Mouse (Mus musculus): ENCODE data around the gene Egfl8. TPM values are rescaled to one million over a fixed set of nuclear protein-coding genes. Genes with fewer than 3 reads are reported as not detected.

Gene Egfl8
- polyA plus RNA-seq, 1 experiment from 2014 or later: 3.4 TPM

DNA sequence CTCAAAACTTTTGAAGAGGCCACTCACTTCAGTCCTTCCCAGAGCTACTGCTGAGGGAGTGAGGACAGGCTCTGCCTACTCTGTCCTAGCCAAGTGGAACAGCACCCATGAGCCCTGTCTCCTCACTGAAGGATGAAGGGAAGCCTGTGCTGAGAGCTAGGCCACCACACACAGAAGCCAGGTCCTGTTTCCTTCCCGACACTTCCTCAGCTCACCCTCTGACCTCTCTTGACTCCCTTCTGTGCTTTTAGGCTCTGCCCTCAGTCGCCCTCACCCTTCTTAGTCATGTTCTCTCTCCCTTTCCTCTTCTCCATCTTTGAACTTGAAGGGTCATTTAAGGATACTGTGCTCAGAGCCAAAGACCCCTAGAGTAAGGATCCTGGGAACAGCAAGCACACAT is 41.5 kb upstream of the Egfl8 start:
- Histone ChIP-seq H3K27ac (no peak overlapping the region), H3K9ac (replicated peaks) (no peak overlapping the region), H3K4me2 (no peak overlapping the region), H3K9me3 (no peaks in the 10 kb centered on the region), H3K27me3 (peaks cover 39% of the 10 kb centered on the region), H3K4me3 (replicated peaks) (no peak overlapping the region), H3K36me3 (peaks cover 32% of the 10 kb centered on the region), H3K4me1 (replicated peaks) (peaks cover 19% of the 10 kb centered on the region)
- no peak for ATAC-seq (ENCODE audit: insufficient number of reproducible peaks, insufficient read depth, low FRiP score, low TSS enrichment, low read depth)
- WGBS: 18% methylated on average over 2 of the region's 2 CpGs

DNA sequence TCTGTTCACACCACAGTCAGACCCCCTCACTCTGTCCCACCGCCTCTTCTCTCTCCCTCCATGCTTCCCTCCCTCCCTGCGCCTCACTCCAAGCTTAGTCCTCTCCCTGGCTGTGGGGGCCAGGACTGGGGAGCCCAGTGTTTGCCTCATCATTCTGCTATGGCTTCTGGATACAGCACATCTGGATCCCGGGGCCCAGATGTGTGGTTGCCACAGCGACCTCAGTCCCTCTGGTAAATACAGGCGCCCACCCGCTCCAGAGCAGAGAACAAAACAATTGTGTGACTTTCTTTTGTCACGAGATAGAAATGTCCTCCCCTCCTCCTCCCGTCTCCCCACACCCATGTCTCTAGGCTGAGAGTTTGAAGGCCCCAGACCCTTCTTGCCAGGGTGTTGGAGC is 40.9 kb upstream of the Egfl8 start:
- no peak overlapping the region for H3K27ac ChIP-seq
- no peak overlapping the region for H3K9ac ChIP-seq (replicated peaks)

DNA sequence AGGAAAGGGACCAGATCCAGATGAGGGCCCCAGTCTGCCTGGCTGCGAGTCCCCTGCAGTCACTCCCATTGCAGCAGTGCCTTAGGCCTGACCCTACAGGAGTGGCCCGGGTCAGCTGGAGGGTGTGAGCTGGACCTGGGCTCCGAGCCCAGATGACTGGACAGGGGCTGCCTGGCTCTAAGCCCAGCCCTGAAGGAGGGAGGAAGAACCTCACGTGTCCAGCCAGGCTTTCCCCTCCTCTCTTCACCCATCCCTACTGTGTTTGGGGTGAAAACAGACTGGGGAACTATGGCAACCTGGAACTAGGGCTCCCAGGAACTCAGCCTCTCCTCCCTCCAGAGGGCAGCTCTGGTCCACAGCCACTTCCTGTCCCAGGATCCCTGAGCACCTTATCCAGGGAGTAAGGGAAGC is 39.8 kb upstream of the Egfl8 start:
- Histone ChIP-seq H3K4me2 (no peak overlapping the region), H3K9ac (replicated peaks) (no peak overlapping the region), H3K36me3 (peaks cover 49% of the 10 kb centered on the region), H3K9me3 (no peaks in the 10 kb centered on the region), H3K4me1 (replicated peaks) (peaks cover 8% of the 10 kb centered on the region), H3K4me3 (replicated peaks) (no peak overlapping the region), H3K27me3 (peaks cover 27% of the 10 kb centered on the region), H3K27ac (0 out of 2 replicates have a peak overlapping the region, but pooled peaks have one; percentile 4)
- 69% methylated on average over 4 of the region's 4 CpGs for WGBS
- no peak for ATAC-seq (ENCODE audit: insufficient number of reproducible peaks, insufficient read depth, low FRiP score, low TSS enrichment, low read depth)

More for the DNA sequence above, 40.9 kb upstream of the Egfl8 start:
- 64% methylated on average over 8 of the region's 8 CpGs for WGBS
- Histone ChIP-seq H3K4me1 (replicated peaks) (peaks cover 19% of the 10 kb centered on the region), H3K4me3 (replicated peaks) (no peak overlapping the region), H3K4me2 (no peak overlapping the region), H3K9me3 (no peaks in the 10 kb centered on the region), H3K27me3 (peaks cover 37% of the 10 kb centered on the region), H3K36me3 (peaks cover 38% of the 10 kb centered on the region)
- ATAC-seq (ENCODE audit: insufficient number of reproducible peaks, insufficient read depth, low FRiP score, low TSS enrichment, low read depth): no peak

DNA sequence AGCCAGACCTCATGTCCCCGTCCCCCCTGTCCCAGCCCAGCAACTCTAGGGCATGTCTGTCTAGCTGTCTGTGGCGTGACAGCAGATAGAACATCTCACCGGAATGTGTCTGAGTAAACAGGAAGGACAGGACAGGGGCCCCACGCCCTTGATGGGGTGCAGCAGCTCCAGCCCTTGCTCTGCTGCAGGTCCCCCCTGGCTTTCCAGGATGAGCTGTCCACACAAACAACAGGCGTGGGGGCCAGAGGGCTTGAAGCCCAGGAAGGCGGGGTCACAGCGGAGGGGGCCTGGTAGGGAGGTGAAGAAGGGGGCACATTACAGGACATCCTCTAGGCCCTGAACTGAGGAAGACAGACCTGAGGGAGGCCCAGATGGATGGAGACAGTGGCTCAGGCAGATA is 39.4 kb upstream of the Egfl8 start:
- ATAC-seq (ENCODE audit: insufficient number of reproducible peaks, insufficient read depth, low FRiP score, low TSS enrichment, low read depth): no peak
- 90% methylated on average over 7 of the region's 7 CpGs for WGBS
- no peaks in the 10 kb centered on the region for H3K9me3 ChIP-seq
- 0 out of 2 replicates have a peak overlapping the region, but pooled peaks have one; percentile 4 for H3K27ac ChIP-seq
- H3K36me3 ChIP-seq: peaks cover 53% of the 10 kb centered on the region
- no peak overlapping the region for H3K4me2 ChIP-seq
- H3K4me3 ChIP-seq (replicated peaks): no peak overlapping the region
- H3K27me3 ChIP-seq: peaks cover 22% of the 10 kb centered on the region
- H3K9ac ChIP-seq (replicated peaks): no peak overlapping the region
- peaks cover 4% of the 10 kb centered on the region for H3K4me1 ChIP-seq (replicated peaks)

DNA sequence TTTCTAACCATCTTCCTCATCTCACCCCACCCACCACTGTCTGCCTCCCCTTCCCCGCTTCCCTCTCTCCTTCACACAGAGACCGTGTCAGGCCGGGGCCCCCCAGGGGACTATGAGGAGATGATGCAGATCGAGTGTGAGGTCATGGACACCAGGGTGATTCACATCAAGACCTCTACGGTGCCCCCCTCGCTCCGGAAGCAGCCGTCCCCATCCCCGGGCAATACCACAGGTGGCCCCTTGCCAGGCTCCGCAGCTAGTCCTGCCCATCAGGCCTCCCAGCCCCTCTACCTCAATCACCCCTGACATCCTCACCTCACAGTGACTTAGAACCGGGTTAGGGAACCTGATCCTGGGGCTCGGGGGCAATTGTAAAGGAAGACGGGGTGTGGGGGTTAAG is 38.6 kb upstream of the Egfl8 start:
- no peak overlapping the region for H3K4me3 ChIP-seq (replicated peaks)
- WGBS: 91% methylated on average over 13 of the region's 13 CpGs

GRCm38 (mm10) chr17:34653746-34654285 is 38.0 kb upstream of the Egfl8 start:
- Histone ChIP-seq H3K4me3 (replicated peaks) (no peak overlapping the region), H3K9me3 (no peaks in the 10 kb centered on the region), H3K4me1 (replicated peaks) (peaks cover 4% of the 10 kb centered on the region), H3K4me2 (no peak overlapping the region), H3K36me3 (peaks cover 67% of the 10 kb centered on the region), H3K9ac (replicated peaks) (no peak overlapping the region), H3K27me3 (peaks cover 9% of the 10 kb centered on the region), H3K27ac (no peak overlapping the region)
- whole genome bisulfite sequencing: 67% methylated on average over 9 of the region's 9 CpGs
- ATAC-seq (ENCODE audit: insufficient number of reproducible peaks, insufficient read depth, low FRiP score, low TSS enrichment, low read depth): no peak

More for the DNA sequence above, 38.6 kb upstream of the Egfl8 start:
- Histone ChIP-seq H3K9ac (replicated peaks) (no peak overlapping the region), H3K4me2 (no peak overlapping the region), H3K4me1 (replicated peaks) (peaks cover 4% of the 10 kb centered on the region), H3K27ac (no peak overlapping the region), H3K36me3 (peaks cover 61% of the 10 kb centered on the region), H3K9me3 (no peaks in the 10 kb centered on the region), H3K27me3 (peaks cover 15% of the 10 kb centered on the region)
- ATAC-seq (ENCODE audit: insufficient number of reproducible peaks, insufficient read depth, low FRiP score, low TSS enrichment, low read depth): no peak

- Histone ChIP-seq H3K9ac (replicated peaks) (no peak overlapping the region), H3K4me3 (replicated peaks) (no peak overlapping the region), H3K4me1 (replicated peaks) (peaks cover 8% of the 10 kb centered on the region), H3K27ac (no peak overlapping the region), H3K4me2 (no peak overlapping the region), H3K9me3 (no peaks in the 10 kb centered on the region), H3K27me3 (peaks cover 2% of the 10 kb centered on the region; the same call in 1 of the 2 replicates), H3K36me3 (peaks cover 70% of the 10 kb centered on the region)
- WGBS: 88% methylated on average over 8 of the region's 8 CpGs
- no peak for ATAC-seq (ENCODE audit: insufficient number of reproducible peaks, insufficient read depth, low FRiP score, low TSS enrichment, low read depth)
Measured at GRCm38 (mm10) chr17:34652985-34653384, 37.2 kb upstream of the Egfl8 start.

DNA sequence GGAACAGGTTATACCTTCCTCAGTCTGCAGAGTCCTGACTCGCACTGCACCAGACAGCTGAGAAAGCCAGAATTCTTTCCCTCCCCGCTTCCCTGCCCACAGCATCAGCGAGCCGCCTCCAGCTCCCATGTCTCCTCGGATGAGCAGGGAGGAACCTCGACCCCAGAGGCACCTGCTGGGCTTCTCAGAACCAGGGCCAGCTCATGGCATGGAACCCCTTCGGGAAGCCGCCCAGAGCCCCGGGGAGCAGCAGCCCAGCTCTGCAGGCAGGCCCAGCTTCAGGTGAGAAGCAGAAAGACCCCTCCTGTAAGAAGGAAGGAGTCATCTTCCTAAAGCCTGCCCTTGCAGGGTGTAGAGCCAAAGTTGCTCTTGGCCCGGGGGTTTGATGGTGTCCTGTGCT is 36.8 kb upstream of the Egfl8 start:
- no peaks in the 10 kb centered on the region; the same call in 1 of the 2 replicates for H3K27me3 ChIP-seq
- ATAC-seq (ENCODE audit: insufficient number of reproducible peaks, insufficient read depth, low FRiP score, low TSS enrichment, low read depth): no peak
- H3K36me3 ChIP-seq: peaks cover 70% of the 10 kb centered on the region
- 94% methylated on average over 10 of the region's 10 CpGs for WGBS
- no peak overlapping the region for H3K27ac ChIP-seq
- no peak overlapping the region for H3K4me2 ChIP-seq
- H3K4me1 ChIP-seq (replicated peaks): peaks cover 12% of the 10 kb centered on the region
- no peaks in the 10 kb centered on the region for H3K9me3 ChIP-seq
- no peak overlapping the region for H3K9ac ChIP-seq (replicated peaks)
- no peak overlapping the region for H3K4me3 ChIP-seq (replicated peaks)

DNA sequence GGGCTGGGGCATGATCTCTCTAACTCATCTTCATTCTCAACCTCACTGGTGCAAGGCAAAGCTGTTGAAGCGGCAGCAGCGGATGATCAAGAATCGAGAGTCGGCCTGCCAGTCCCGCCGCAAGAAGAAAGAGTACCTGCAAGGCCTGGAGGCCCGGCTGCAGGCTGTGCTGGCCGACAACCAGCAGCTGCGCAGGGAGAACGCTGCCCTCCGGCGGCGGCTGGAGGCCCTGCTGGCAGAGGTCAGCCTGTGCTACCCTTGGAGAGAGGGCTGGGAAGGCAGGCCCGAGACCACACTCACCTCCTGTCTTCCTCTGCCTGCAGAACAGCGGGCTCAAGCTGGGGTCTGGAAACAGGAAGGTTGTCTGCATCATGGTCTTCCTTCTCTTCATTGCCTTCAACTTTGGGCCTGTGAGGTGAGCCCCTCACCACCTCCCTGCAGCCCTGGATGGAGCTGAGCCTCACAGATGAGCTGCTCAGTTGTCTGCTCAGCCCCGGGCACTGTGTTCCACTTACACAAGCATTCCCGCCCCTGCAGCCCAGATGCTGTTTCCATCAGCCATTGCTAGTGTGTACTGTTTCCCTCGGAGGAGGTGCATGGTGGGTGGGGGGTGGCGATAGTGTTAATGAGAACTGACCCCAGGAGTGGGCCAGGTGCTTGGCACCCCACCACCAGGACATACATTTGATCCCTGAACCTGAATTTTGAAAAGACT is 35.9 kb upstream of the Egfl8 start:
- no peak overlapping the region for H3K4me2 ChIP-seq
- H3K27ac ChIP-seq: no peak overlapping the region
- H3K9ac ChIP-seq (replicated peaks): no peak overlapping the region
- H3K36me3 ChIP-seq: peaks cover 70% of the 10 kb centered on the region
- no peaks in the 10 kb centered on the region; the same call in 1 of the 2 replicates for H3K27me3 ChIP-seq
- ATAC-seq (ENCODE audit: insufficient number of reproducible peaks, insufficient read depth, low FRiP score, low TSS enrichment, low read depth): no peak
- H3K4me3 ChIP-seq (replicated peaks): no peak overlapping the region
- WGBS: 56% methylated on average over 19 of the region's 19 CpGs
- peaks cover 13% of the 10 kb centered on the region for H3K4me1 ChIP-seq (replicated peaks)
- H3K9me3 ChIP-seq: no peaks in the 10 kb centered on the region

DNA sequence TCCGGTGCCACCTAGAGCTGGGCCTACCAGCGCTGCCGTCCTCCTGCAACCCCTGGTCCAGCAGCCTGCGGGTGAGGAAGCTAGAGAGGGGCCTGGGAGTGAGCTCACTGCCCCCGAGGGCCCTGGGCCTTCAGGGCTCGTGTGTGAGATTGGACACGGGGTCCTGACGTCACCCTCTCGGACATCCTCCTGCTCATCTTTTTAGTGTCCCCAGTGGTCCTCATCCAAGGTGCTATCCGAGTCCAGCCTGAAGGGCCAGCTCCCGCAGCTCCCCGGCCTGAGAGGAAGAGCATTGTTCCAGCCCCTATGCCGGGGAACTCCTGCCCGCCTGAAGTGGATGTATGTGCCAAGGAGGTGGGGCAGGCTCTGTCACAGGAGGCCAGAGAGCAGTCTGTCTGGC is 35.0 kb upstream of the Egfl8 start:
- Histone ChIP-seq H3K4me3 (replicated peaks) (no peak overlapping the region), H3K27me3 (no peaks in the 10 kb centered on the region), H3K27ac (no peak overlapping the region), H3K9ac (replicated peaks) (no peak overlapping the region), H3K9me3 (no peaks in the 10 kb centered on the region), H3K4me2 (no peak overlapping the region), H3K36me3 (peaks cover 73% of the 10 kb centered on the region), H3K4me1 (replicated peaks) (peaks cover 8% of the 10 kb centered on the region)
- ATAC-seq (ENCODE audit: insufficient number of reproducible peaks, insufficient read depth, low FRiP score, low TSS enrichment, low read depth): no peak
- WGBS: 96% methylated on average over 14 of the region's 14 CpGs

DNA sequence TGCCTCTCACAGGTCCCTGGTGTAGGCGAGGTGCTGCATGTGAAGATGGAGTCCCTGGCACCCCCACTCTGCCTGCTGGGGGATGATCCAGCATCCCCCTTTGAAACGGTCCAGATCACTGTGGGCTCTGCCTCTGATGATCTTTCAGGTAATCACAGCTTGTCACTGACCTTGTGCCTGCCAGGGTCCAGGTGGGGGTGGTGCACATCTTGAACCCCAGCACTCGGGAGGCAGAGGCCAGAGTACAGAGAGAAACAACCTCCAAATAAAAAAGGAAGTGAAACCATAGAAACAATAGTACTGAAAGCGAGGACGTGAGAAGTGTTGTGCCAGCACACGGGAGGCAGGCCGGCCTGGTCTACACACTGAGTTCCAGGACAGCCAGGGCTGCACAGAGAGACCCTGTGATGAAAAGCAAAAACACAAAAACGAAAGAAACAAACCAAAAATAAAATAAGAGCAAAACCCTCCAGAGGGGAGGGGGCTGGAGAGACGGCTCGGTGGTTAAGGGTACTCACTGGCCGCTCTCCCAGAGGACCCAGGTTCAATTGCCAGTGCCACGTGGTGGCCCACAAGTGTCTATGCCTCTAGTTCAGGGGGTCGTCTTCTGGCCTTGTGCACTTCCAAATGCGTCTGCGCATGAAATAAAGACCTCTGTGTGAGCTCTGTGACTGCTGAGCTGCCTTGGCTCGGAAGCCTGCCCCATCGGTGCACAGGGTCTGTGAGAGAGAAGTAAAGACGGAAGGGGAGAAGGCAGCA is 33.5 kb upstream of the Egfl8 start:
- H3K9me3 ChIP-seq: no peaks in the 10 kb centered on the region
- ATAC-seq (ENCODE audit: insufficient number of reproducible peaks, insufficient read depth, low FRiP score, low TSS enrichment, low read depth): no peak
- no peak overlapping the region for H3K4me2 ChIP-seq
- no peak overlapping the region for H3K27ac ChIP-seq
- no peaks in the 10 kb centered on the region for H3K27me3 ChIP-seq
- WGBS: 87% methylated on average over 18 of the region's 18 CpGs
- H3K36me3 ChIP-seq: peaks cover 64% of the 10 kb centered on the region
- H3K4me3 ChIP-seq (replicated peaks): no peak overlapping the region
- H3K4me1 ChIP-seq (replicated peaks): peaks cover 17% of the 10 kb centered on the region
- no peak overlapping the region for H3K9ac ChIP-seq (replicated peaks)

Data from limb, embryonic 12.5 days (tissue).